Comparison of ENCODE assay signal across 28 mouse cellular contexts in genomic region chr9:92583876-92584275, GRCm38 (mm10). TPM values are rescaled to one million over a fixed set of nuclear protein-coding genes. Genes with fewer than 3 reads are reported as not detected.
DNase-seq lines count a peak whose midpoint lies in the region; ATAC-seq and TF ChIP-seq lines count a peak whose summit lies in the region.
"Had no signal": no experiment of that assay in that cellular context is flagged by ENCODE, and none has a peak within 500 bp of the region (broad histone marks: within the 10 kb centered on the region; RNA-seq: fewer than 3 reads in every experiment).

No protein-coding gene starts in this region.

- WGBS in heart, embryonic 13.5 days: 32% methylated on average over 5 of the region's 5 CpGs
- WGBS in lung, postnatal 0 days: 81% methylated on average over 5 of the region's 5 CpGs

- H3K4me3 ChIP-seq in heart, embryonic 13.5 days: no peak overlapping the region
- H3K4me3 ChIP-seq in lung, postnatal 0 days (ENCODE audit: low read depth, low read length): no peak overlapping the region
- H3K4me3 ChIP-seq: embryonic facial prominence, embryonic 15.5 days; forebrain, embryonic 13.5 days; hindbrain, embryonic 15.5 days; megakaryocyte, embryonic 14.5 days; midbrain, embryonic 13.5 days had no signal

- H3K9me3 ChIP-seq in heart, embryonic 13.5 days: no peaks in the 10 kb centered on the region
- H3K9me3 ChIP-seq in lung, postnatal 0 days (ENCODE audit: low read length): no peaks in the 10 kb centered on the region
- H3K9me3 ChIP-seq: embryonic facial prominence, embryonic 15.5 days; forebrain, embryonic 13.5 days; G1E; hindbrain, embryonic 15.5 days; megakaryocyte, embryonic 14.5 days; midbrain, embryonic 13.5 days had no signal

- no peak for DNase-seq in frontal cortex, postnatal 14 days (ENCODE audit: low spot score in 2 of 2)
- no peak for DNase-seq in heart, adult 18-20 months
- peak; percentile 47 for DNase-seq in lung, postnatal 0 days (ENCODE audit: low spot score)
- no peak for DNase-seq in lung, postnatal 25 days (ENCODE audit: low spot score)
- peak; percentile 13 for DNase-seq in brain, adult 2 months (ENCODE audit: low read depth, low spot score)
- DNase-seq: adrenal gland, postnatal 25 days; cerebellum, adult 18-20 months; cerebellum, postnatal 10 days; gastrocnemius, postnatal 25 days; kidney, adult 11 months; kidney, postnatal 14 days; liver; lung, adult 2 months; lung, postnatal 36 days; retina, postnatal 1 day; right cerebral cortex, postnatal 14 days; thymus, postnatal 4 days had no signal

- peak overlapping the region; percentile 18 for H3K4me2 ChIP-seq in heart, embryonic 13.5 days
- no peak overlapping the region for H3K4me2 ChIP-seq in lung, postnatal 0 days (replicated peaks; ENCODE audit: low read depth, low read length)
- H3K4me2 ChIP-seq: embryonic facial prominence, embryonic 15.5 days; forebrain, embryonic 13.5 days; hindbrain, embryonic 15.5 days; midbrain, embryonic 13.5 days had no signal

- no peak overlapping the region for H3K9ac ChIP-seq in heart, embryonic 13.5 days
- no peak overlapping the region for H3K9ac ChIP-seq in lung, postnatal 0 days (replicated peaks; ENCODE audit: low read depth)
- H3K9ac ChIP-seq: embryonic facial prominence, embryonic 15.5 days; forebrain, embryonic 13.5 days; hindbrain, embryonic 15.5 days; liver, embryonic 14.5 days; midbrain, embryonic 13.5 days had no signal

- ATAC-seq in frontal cortex, adult (ENCODE audit: low TSS enrichment): peak; percentile 69; the same call in 1 of the 2 replicates
- no peak for ATAC-seq in heart, embryonic 13.5 days (ENCODE audit: extremely low read depth, insufficient number of reproducible peaks, low FRiP score, low TSS enrichment)
- ATAC-seq in lung, postnatal 0 days: no peak
- ATAC-seq: forebrain, embryonic 13.5 days; inflammation-experienced regulatory T-cells, adult 6 months; midbrain, embryonic 13.5 days; Patski had no signal

- TF ChIP-seq CTCF in lung, postnatal 0 days (IDR thresholded peaks at IDR 0.05): no peak

- no peaks in the 10 kb centered on the region for H3K27me3 ChIP-seq in heart, embryonic 13.5 days (replicated peaks)
- H3K27me3 ChIP-seq in lung, postnatal 0 days (replicated peaks; ENCODE audit: insufficient read depth, low read length): no peaks in the 10 kb centered on the region
- H3K27me3 ChIP-seq: embryonic facial prominence, embryonic 15.5 days; forebrain, embryonic 13.5 days; hindbrain, embryonic 15.5 days; megakaryocyte, embryonic 14.5 days; midbrain, embryonic 13.5 days; Patski had no signal

- peaks cover 18% of the 10 kb centered on the region for H3K4me1 ChIP-seq in heart, embryonic 13.5 days
- H3K4me1 ChIP-seq in lung, postnatal 0 days (ENCODE audit: insufficient read depth, low read depth, low read length): no peaks in the 10 kb centered on the region
- H3K4me1 ChIP-seq: embryonic facial prominence, embryonic 15.5 days; forebrain, embryonic 13.5 days; hindbrain, embryonic 15.5 days; megakaryocyte, embryonic 14.5 days had no signal

- H3K27ac ChIP-seq in heart, embryonic 13.5 days (replicated peaks): peak overlapping the region; percentile 65
- no peak overlapping the region for H3K27ac ChIP-seq in lung, postnatal 0 days (ENCODE audit: low read length)
- H3K27ac ChIP-seq: embryonic facial prominence, embryonic 15.5 days; forebrain, embryonic 13.5 days; hindbrain, embryonic 15.5 days; liver, embryonic 14.5 days; midbrain, embryonic 13.5 days had no signal

- peaks cover 36% of the 10 kb centered on the region for H3K36me3 ChIP-seq in heart, embryonic 13.5 days
- H3K36me3 ChIP-seq in lung, postnatal 0 days (ENCODE audit: insufficient read depth, low read length): peaks cover 17% of the 10 kb centered on the region; the same call in 1 of the 2 replicates
- H3K36me3 ChIP-seq: hindbrain, embryonic 15.5 days had no signal

- TF ChIP-seq EP300 in lung, postnatal 0 days (IDR thresholded peaks at IDR 0.05): no peak

RNA-seq across cellular contexts. Expression of gene Plod2, which starts 41.9 kb away (rescaled TPM):
- 30.1 and 30.4 TPM in 2 replicates for polyA plus RNA-seq in heart, embryonic 13.5 days (2015; fragmentation: Nextera tagmentation; extraction: Ambion mirVana)
- 10 to 100 TPM; 19.2 to 20.8 TPM for total RNA-seq in heart, adult 18-20 months (2021)
- 15.7 and 16.3 TPM in 2 replicates for polyA plus RNA-seq in lung, postnatal 0 days (2015; fragmentation: Nextera tagmentation; extraction: Ambion mirVana)

Comparison
In these comparisons a context has a peak if more than half of its experiments do, and no peak if none do; other contexts are left out.
1. DNase-seq: peak in lung, postnatal 0 days (single experiment) and brain, adult 2 months (single experiment); none in frontal cortex, postnatal 14 days (0 of 2), heart, adult 18-20 months (0 of 2) and lung, postnatal 25 days (single experiment).